Mouse (Mus musculus) forebrain, postnatal 0 days (tissue): Measurements from ENCODE around the gene Cdk5rap3. TPM values are rescaled to one million over a fixed set of nuclear protein-coding genes. Genes with fewer than 3 reads are reported as not detected.
A peak's percentile ranks its signal among the peaks of the same experiment; 100 is the strongest.

Source experiments
- ATAC-seq: fragments of 200-750 bp; cut with Nextera tagmentation; 2 replicates; pipeline ENCODE4 v1.8.0; 2017; ENCODE audit warnings: mild to moderate bottlenecking, moderate library complexity
- DNase-seq: peaks from one replicate; pipeline ENCODE4 v3.0.0-alpha.2; 2015
- H3K27ac ChIP-seq: fragments of 300-500 bp; sonication (generic); 2 replicates; pipeline ENCODE4 v1.5.1; 2014; ENCODE audit warnings: low read depth, mild to moderate bottlenecking, antibody characterized with exemption, low read length, moderate library complexity, mixed read lengths
- H3K27me3 ChIP-seq: fragments of 300-500 bp; sonication (generic); 2 replicates; pipeline ENCODE4 v1.6.1; 2014; ENCODE audit warnings: mild to moderate bottlenecking, low read length, mixed read lengths; ENCODE audit not compliant: insufficient read depth
- H3K36me3 ChIP-seq: fragments of 300-500 bp; sonication (generic); 2 replicates; pipeline ENCODE4 v1.6.1; 2014; ENCODE audit warnings: mild to moderate bottlenecking, moderate library complexity; ENCODE audit not compliant: insufficient read depth
- H3K4me1 ChIP-seq: fragments of 300-500 bp; sonication (generic); 2 replicates; pipeline ENCODE4 v1.6.1; 2014; ENCODE audit warnings: antibody characterized with exemption; ENCODE audit not compliant: insufficient read depth
- H3K4me2 ChIP-seq: fragments of 300-500 bp; sonication (generic); 2 replicates; pipeline ENCODE4 v1.6.1; 2014; ENCODE audit warnings: low read depth, mild to moderate bottlenecking, moderate library complexity
- H3K4me3 ChIP-seq: fragments of 300-500 bp; sonication (generic); 2 replicates; pipeline ENCODE4 v1.5.1; 2014; ENCODE audit warnings: low read depth, low read length, mixed read lengths
- H3K9ac ChIP-seq: fragments of 300-500 bp; sonication (generic); 2 replicates; pipeline ENCODE4 v1.6.1; 2014; ENCODE audit warnings: mild to moderate bottlenecking
- H3K9me3 ChIP-seq: fragments of 300-500 bp; sonication (generic); 2 replicates; pipeline ENCODE4 v1.6.1; 2016; ENCODE audit warnings: low read length
- CTCF ChIP-seq: sonication (generic); IDR thresholded peaks from 2 replicates; pipeline ENCODE4 v1.5.1; 2016; ENCODE audit warnings: antibody characterized with exemption, control low read depth, low read depth
- WGBS: fragments of 180-500 bp; shearing (Covaris S2); extraction: QIAGEN DNeasy Blood & Tissue Kit; methylation state at CpG from one replicate; pipeline ENCODE4 v1.1.7; 2014; 5-methylcytosine and 5-hydroxymethylcytosine counted together
- polyA plus RNA-seq: library from polyadenylated mRNA; unstranded; fragments of >200 nt; fragmentation: Nextera tagmentation; extraction: Ambion mirVana; gene quantifications from 2 replicates; pipeline ENCODE4 v1.2.1, GENCODE M21; 2015
- total RNA-seq: library from RNA; depleted of rRNA; stranded (reverse); fragments of >200 nt; gene quantifications from 2 replicates; pipeline ENCODE4 v1.2.3, GENCODE M21; 2014; rRNA removed

Cdk5rap3 gene
- total RNA-seq (54.9 and 57.7 TPM in 2 replicates), polyA plus RNA-seq (86.4 and 88.8 TPM in 2 replicates)

DNA sequence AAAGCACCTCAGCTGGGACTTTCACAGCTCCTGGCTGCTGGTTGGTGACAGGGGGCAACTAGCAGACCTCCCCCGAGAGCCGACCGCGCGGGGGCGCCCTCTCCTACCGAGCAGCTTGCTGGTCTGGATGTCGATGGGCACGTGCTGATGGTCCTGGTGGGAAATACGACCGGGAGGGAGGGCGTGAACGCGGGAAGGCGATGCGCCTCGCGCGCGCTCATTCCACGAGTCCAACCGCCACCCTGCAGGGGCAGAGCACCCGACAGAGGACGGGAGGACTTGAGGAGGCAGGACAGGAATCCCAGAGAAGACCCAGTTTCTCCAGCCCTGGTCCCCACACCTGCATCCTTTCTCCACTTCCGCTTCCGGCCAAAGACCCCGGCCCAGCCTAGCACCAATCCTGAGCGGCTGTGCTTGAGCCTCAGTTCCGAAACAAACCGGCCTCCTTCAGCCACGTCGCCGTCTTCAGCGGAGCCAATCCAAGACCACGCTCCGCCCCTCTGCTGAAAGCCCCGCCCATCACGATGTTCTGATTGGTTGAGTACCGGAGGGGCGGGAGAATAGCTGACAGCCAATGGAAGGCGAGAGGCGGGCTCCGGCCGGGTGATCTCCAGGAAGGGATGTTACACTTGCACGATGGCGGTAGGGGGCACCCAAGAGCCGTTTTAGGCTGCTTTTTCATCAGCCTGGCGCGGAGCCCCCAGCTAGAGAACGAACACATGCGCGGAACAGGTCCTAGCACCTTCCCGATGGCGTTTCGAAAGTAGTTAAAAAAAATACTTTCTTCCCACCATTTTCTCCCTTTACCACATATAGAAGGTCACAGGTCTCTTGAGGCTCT lies at the start of gene Cdk5rap3:
Cdk5rap3 (minus strand) TSS at position 453 of the 841 bp plus-strand sequence.
- TF ChIP-seq CTCF, result peak; percentile 90
- H3K36me3 ChIP-seq, result peaks cover 3% of the 10 kb centered on the region
- 0 out of 2 replicates have a peak, but pooled peaks cover 6% of the 10 kb centered on the region for H3K4me1 ChIP-seq
- peak within 1 kb of the TSS; percentile 82 for H3K4me2 ChIP-seq
- peak within 1 kb of the TSS; percentile 69 for H3K4me3 ChIP-seq
- ATAC-seq (peak; percentile 99), DNase-seq (peak; percentile 99)
- under 1% methylated on average over 55 of the region's 55 CpGs for WGBS
- no peaks in the 10 kb centered on the region for H3K27me3 ChIP-seq
- H3K9me3 ChIP-seq, result no peaks in the 10 kb centered on the region
- peak within 1 kb of the TSS; percentile 73 for H3K9ac ChIP-seq
- H3K27ac ChIP-seq, result peak within 1 kb of the TSS; percentile 74

DNA sequence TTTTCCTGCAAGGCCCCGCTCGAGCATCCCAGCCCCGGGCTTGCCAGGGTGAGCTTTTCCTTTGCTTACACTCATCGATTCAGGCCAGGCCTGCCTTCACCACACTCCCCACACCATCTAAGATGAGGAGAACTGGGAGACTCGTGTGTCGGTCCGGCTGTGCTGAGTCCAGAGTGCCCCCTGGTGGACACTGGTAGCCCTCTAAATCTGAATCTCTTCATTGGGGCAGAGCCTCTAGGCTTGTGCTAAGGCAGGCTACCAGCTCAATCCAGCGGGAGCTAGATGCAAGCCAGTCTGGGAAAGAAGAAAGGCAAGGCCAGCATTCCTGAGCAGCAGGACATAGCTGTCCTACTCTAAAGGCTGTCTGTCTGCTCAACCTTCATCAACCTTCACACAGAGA lies 47.3 kb upstream of the Cdk5rap3 start:
- Histone ChIP-seq H3K4me3 (no peak overlapping the region), H3K9me3 (no peaks in the 10 kb centered on the region), H3K9ac (no peak overlapping the region), H3K36me3 (peaks cover 34% of the 10 kb centered on the region), H3K4me1 (no peaks in the 10 kb centered on the region), H3K4me2 (no peak overlapping the region), H3K27ac (no peak overlapping the region), H3K27me3 (no peaks in the 10 kb centered on the region)
- peak; percentile 87 for TF ChIP-seq CTCF
- DNase-seq, result peak; percentile 79
- WGBS, result 14% methylated on average over 8 of the region's 8 CpGs
- peak; percentile 82 for ATAC-seq

DNA sequence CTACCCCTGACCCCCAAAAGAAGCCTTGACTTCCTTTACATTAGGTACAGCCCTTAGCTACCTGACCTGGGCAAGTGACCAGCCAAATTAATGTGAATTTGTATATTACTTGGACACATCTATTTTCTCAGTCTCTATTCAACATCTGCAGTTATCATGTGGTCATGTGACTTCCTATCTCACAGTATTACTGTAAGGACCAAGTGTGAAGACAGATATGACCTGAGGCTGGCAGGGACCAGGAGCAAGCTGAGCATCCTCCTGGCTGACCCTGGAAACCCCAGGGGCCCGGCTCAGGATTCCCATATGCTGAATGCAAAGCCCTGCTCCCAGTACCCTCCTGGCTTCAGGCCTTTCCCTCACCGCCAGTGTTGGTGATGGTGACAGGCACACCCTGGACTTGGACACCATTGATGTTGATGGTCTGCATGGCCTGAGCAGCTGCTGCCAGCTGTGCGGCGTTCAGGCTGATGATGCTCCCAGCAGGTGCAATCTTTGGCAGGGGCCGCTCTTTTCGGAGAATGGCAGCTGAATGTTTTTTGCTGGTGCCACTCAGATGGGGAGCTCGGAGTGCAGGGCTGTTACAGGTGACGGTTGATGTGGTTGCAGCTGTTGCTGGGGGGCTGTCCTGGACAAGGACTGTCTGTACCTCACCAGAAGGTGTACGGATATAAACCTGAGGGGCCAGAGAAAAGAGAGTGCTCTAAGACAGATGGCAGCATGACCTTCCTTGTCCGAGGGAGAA lies 40.9 kb upstream of the Cdk5rap3 start:
- no peak overlapping the region for H3K27ac ChIP-seq
- no peaks in the 10 kb centered on the region for H3K27me3 ChIP-seq
- H3K4me1 ChIP-seq, result no peaks in the 10 kb centered on the region
- DNase-seq, result no peak
- 90% methylated on average over 10 of the region's 10 CpGs for WGBS
- no peak overlapping the region for H3K4me2 ChIP-seq
- no peak for ATAC-seq
- TF ChIP-seq CTCF, result no peak
- H3K9ac ChIP-seq, result no peak overlapping the region
- no peaks in the 10 kb centered on the region for H3K9me3 ChIP-seq
- peaks cover 85% of the 10 kb centered on the region for H3K36me3 ChIP-seq
- H3K4me3 ChIP-seq, result no peak overlapping the region

DNA sequence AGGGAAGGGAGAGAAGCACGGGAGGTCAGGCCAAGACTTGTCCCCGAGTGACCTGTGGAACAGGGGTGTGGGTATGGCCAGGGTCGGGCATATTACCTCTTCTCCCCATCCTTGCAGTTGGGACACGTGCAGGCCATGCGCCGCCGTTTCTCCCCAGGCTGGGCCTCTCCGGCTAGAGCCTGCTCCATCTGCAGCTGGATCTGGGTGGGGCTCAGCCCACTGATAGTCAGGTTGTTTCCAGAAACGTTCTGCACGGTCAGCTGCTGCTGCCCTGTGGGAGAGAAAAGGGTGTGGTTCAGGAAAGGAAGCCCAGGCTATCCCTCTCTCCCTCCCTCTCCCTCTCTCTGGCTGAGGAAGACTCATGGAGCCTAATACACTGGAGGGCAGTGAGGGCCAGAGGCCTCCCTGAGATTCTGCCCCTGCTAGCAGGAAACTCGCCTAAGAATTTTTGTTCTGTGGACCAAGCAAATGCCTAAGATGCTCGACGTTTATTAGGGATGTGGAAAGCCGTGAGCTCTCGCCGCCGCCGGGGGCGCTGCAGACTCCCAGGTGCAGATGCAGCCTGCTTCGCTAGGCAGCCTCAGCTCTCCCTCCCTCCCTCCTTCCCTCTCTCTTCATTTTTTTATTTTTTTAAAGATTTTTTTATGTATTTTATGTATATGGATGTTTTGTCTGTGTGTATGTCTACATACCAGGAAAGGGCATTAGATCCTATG lies 39.9 kb upstream of the Cdk5rap3 start:
- H3K27ac ChIP-seq, result no peak overlapping the region
- H3K4me1 ChIP-seq, result no peaks in the 10 kb centered on the region
- peaks cover 85% of the 10 kb centered on the region for H3K36me3 ChIP-seq
- H3K4me3 ChIP-seq, result no peak overlapping the region
- no peaks in the 10 kb centered on the region for H3K27me3 ChIP-seq
- TF ChIP-seq CTCF, result peak; percentile 63
- H3K4me2 ChIP-seq, result no peak overlapping the region
- WGBS, result 61% methylated on average over 20 of the region's 20 CpGs
- DNase-seq (peak; percentile 40), ATAC-seq (peak; percentile 60)
- H3K9ac ChIP-seq, result no peak overlapping the region
- no peaks in the 10 kb centered on the region for H3K9me3 ChIP-seq

DNA sequence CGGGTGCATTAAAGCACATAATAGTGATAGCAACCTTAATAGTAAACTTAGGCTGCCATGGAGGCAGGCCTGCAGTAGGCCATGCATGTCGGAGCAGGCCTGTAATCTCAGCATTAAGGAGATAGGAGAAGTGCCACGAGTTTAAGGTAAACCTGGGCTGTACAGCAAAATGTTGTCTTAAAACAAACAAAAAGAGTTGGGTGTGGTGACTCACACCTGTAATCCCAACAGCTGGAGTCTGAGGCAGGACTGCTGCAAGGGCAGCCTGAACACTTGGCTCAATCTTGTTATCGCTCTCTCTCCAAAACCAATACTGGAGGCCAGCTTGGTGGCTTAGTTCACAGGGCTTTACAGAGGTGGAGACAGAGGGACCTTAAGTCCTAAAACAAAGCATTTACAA lies 38.8 kb upstream of the Cdk5rap3 start:
- Histone ChIP-seq H3K36me3 (peaks cover 79% of the 10 kb centered on the region), H3K27ac (no peak overlapping the region), H3K27me3 (no peaks in the 10 kb centered on the region), H3K9ac (no peak overlapping the region), H3K4me3 (no peak overlapping the region), H3K4me2 (no peak overlapping the region), H3K9me3 (no peaks in the 10 kb centered on the region), H3K4me1 (no peaks in the 10 kb centered on the region)
- ATAC-seq (no peak), DNase-seq (no peak)
- 92% methylated on average over 4 of the region's 4 CpGs for WGBS
- no peak for TF ChIP-seq CTCF

DNA sequence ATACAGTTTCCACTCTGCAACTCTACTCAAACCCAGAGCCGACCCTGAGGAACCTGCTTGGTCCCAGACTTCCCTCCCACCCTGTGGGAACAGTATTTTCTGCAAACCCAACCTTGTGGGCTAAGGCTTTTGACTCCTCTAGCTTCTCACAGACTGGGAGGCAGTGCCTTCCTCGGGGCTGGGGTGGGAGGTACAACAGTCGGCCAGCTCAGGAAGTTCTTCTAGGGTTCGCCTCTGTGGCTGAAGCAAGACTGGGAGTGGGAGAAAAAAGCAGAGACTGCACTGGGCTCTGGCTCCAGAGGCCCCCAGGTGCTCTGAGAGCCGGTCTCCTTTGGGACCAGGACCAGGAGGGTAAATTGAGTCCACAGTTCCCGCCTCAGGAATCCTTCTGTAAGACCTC lies 36.6 kb upstream of the Cdk5rap3 start:
- peaks cover 73% of the 10 kb centered on the region for H3K36me3 ChIP-seq
- no peak overlapping the region for H3K4me2 ChIP-seq
- H3K9ac ChIP-seq, result no peak overlapping the region
- no peak for ATAC-seq
- no peak overlapping the region for H3K27ac ChIP-seq
- no peak overlapping the region for H3K4me3 ChIP-seq
- no peak for TF ChIP-seq CTCF
- WGBS, result 76% methylated on average over 6 of the region's 6 CpGs
- no peaks in the 10 kb centered on the region for H3K4me1 ChIP-seq
- DNase-seq, result no peak
- no peaks in the 10 kb centered on the region for H3K27me3 ChIP-seq
- no peaks in the 10 kb centered on the region for H3K9me3 ChIP-seq
